Mouse (Mus musculus) neural tube, embryonic 11.5 days (tissue): ENCODE results near the gene Ip6k2. TPM values are rescaled to one million over a fixed set of nuclear protein-coding genes. Genes with fewer than 3 reads are reported as not detected.

Source experiments
- ATAC-seq: fragments of 200-750 bp; cut with Nextera tagmentation; 2 replicates; pipeline ENCODE4 v1.8.0; 2017; ENCODE audit warnings: moderate number of reproducible peaks, mild to moderate bottlenecking, moderate TSS enrichment, moderate library complexity; ENCODE audit not compliant: insufficient read depth, low FRiP score, low TSS enrichment
- DNase-seq: peaks from one replicate; pipeline ENCODE4 v3.0.0-alpha.2; 2015; ENCODE audit warnings: low spot score
- H3K27ac ChIP-seq: fragments of 300-500 bp; sonication (generic); 2 replicates; pipeline ENCODE4 v1.5.1; 2014; ENCODE audit warnings: low read depth, mild to moderate bottlenecking, low read length
- H3K27me3 ChIP-seq: fragments of 300-500 bp; sonication (generic); 2 replicates; pipeline ENCODE4 v1.6.1; 2014; ENCODE audit warnings: mild to moderate bottlenecking, low read length, mixed read lengths; ENCODE audit not compliant: control insufficient read depth, insufficient read depth
- H3K36me3 ChIP-seq: fragments of 300-500 bp; sonication (generic); 2 replicates; pipeline ENCODE4 v1.6.1; 2014; ENCODE audit warnings: mild to moderate bottlenecking, low read length, moderate library complexity, mixed read lengths; ENCODE audit not compliant: control insufficient read depth, insufficient read depth
- H3K4me1 ChIP-seq: fragments of 300-500 bp; sonication (generic); 2 replicates; pipeline ENCODE4 v1.6.1; 2014; ENCODE audit warnings: low read length, mixed read lengths; ENCODE audit not compliant: control insufficient read depth, insufficient read depth
- H3K4me2 ChIP-seq: fragments of 300-500 bp; sonication (generic); 2 replicates; pipeline ENCODE4 v1.6.1; 2014; ENCODE audit warnings: low read depth, mild to moderate bottlenecking, moderate library complexity
- H3K4me3 ChIP-seq: fragments of 300-500 bp; sonication (generic); 2 replicates; pipeline ENCODE4 v1.5.1; 2014; ENCODE audit warnings: low read depth, low read length
- H3K9ac ChIP-seq: fragments of 300-500 bp; sonication (generic); 2 replicates; pipeline ENCODE4 v1.6.1; 2014; ENCODE audit warnings: mild to moderate bottlenecking, low read length
- H3K9me3 ChIP-seq: fragments of 300-500 bp; sonication (generic); 2 replicates; pipeline ENCODE4 v1.6.1; 2016; ENCODE audit warnings: low read length; ENCODE audit not compliant: control insufficient read depth
- WGBS: fragments of 180-500 bp; shearing (Covaris S2); extraction: QIAGEN DNeasy Blood & Tissue Kit; methylation state at CpG from one replicate; pipeline ENCODE4 v1.1.7; 2014; 5-methylcytosine and 5-hydroxymethylcytosine counted together
- polyA plus RNA-seq: library from polyadenylated mRNA; unstranded; fragments of >200 nt; fragmentation: Nextera tagmentation; extraction: Ambion mirVana; gene quantifications from 2 replicates; pipeline ENCODE4 v1.2.1, GENCODE M21; 2014

Ip6k2 gene
- polyA plus RNA-seq, 1 experiment from 2014 or later: 129 TPM

DNA sequence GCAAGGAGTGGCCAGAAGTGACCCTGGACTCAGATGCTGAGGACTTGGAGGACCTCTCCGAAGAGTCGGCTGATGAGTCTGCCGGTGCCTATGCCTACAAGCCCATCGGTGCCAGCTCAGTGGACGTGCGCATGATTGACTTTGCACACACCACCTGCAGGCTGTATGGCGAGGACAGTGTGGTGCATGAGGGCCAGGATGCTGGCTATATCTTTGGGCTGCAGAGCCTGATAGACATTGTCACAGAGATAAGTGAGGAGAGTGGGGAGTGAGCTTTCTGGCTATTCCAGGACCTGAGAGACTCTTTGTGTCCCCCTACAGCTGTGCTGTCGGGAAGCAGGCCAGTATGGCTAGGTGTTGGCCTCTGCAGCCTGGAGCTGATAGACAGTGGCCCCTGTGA is 22.2 kb downstream of the Ip6k2 start:
- H3K36me3 ChIP-seq: peaks cover 23% of the 10 kb centered on the region
- WGBS: 90% methylated on average over 8 of the region's 8 CpGs
- peaks cover 4% of the 10 kb centered on the region for H3K4me1 ChIP-seq
- H3K4me2 ChIP-seq: no peak overlapping the region
- no peak overlapping the region for H3K27ac ChIP-seq
- DNase-seq: no peak
- H3K4me3 ChIP-seq: no peak overlapping the region
- H3K9ac ChIP-seq: no peak overlapping the region
- no peaks in the 10 kb centered on the region for H3K9me3 ChIP-seq
- ATAC-seq: no peak
- H3K27me3 ChIP-seq: no peaks in the 10 kb centered on the region

DNA sequence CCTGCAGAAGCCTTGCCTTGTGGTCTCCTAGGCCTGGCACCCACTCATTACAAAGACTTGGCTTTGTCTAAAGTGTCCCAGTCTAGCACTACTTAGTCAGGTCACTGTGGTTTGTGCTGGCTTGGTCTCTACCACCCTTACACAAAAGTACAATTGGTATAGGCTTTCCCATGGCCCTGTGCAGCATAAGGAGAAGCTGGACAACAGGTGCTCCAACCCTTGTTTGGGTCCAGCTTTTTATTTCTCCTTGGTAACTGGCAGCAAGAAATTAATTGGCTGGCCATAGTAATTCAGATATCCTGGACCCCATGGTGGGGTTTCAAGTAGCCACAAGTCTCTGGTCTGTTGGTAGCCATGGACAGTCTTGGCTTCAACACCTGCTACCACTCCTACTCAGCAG is 22.8 kb downstream of the Ip6k2 start:
- DNase-seq (no peak), ATAC-seq (no peak)
- Histone ChIP-seq H3K4me3 (no peak overlapping the region), H3K27me3 (no peaks in the 10 kb centered on the region), H3K36me3 (peaks cover 23% of the 10 kb centered on the region), H3K4me1 (peaks cover 4% of the 10 kb centered on the region), H3K9ac (no peak overlapping the region), H3K9me3 (no peaks in the 10 kb centered on the region), H3K4me2 (no peak overlapping the region), H3K27ac (no peak overlapping the region)

DNA sequence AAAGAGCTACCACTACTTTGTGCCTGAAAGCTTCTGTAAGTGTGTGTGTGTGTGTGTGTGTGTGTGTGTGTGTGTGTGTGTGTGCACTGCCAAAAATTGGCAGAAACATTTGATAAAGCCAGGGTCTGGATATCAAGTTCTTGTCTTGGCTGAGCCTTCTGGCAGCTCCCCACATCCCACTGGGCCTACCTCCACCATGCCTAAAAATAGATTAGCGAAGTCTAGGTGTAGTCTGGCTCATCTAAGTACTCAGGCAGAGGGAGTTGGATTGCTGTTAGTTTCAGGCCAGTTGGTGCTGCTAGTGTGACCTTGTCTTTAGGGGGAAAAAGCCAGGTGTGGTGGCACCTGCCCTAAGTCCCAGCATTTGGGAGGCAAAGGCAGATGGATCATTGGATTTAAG is 23.2 kb downstream of the Ip6k2 start:
- ATAC-seq (no peak), DNase-seq (no peak)
- no peak overlapping the region for H3K4me3 ChIP-seq
- H3K4me2 ChIP-seq: no peak overlapping the region
- H3K4me1 ChIP-seq: peaks cover 4% of the 10 kb centered on the region
- no peak overlapping the region for H3K27ac ChIP-seq
- H3K9ac ChIP-seq: no peak overlapping the region
- 97% methylated on average over 1 of the region's 1 CpGs for WGBS
- no peaks in the 10 kb centered on the region for H3K9me3 ChIP-seq
- H3K36me3 ChIP-seq: peaks cover 23% of the 10 kb centered on the region
- H3K27me3 ChIP-seq: no peaks in the 10 kb centered on the region

DNA sequence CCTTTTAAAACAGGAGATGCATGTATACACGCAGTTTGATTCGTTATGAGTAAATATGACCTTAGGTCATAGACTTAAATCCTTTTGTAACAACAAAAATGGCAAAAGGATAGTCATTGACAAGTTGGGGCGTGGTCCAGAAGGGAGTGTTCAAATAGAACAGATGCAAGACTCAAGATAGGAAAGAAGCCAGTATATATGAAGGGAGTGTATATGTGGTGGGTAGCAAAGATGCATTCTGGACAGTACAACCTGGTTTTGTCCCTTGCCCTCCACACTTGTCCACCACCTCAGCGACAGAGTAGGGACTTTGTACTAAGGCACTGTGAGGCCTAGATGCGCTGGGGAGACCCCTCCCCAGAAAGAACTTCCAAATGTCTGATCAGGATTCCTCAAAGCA is 24.1 kb downstream of the Ip6k2 start:
- H3K4me1 ChIP-seq: peaks cover 4% of the 10 kb centered on the region
- H3K27me3 ChIP-seq: no peaks in the 10 kb centered on the region
- DNase-seq: no peak
- H3K27ac ChIP-seq: no peak overlapping the region
- peak overlapping the region; percentile 65; the same call in 1 of the 2 replicates for H3K4me3 ChIP-seq
- H3K4me2 ChIP-seq: no peak overlapping the region
- no peak overlapping the region for H3K9ac ChIP-seq
- peak; percentile 25; the same call in 1 of the 2 replicates for ATAC-seq
- peaks cover 23% of the 10 kb centered on the region for H3K36me3 ChIP-seq
- WGBS: 78% methylated on average over 5 of the region's 5 CpGs
- no peaks in the 10 kb centered on the region for H3K9me3 ChIP-seq

DNA sequence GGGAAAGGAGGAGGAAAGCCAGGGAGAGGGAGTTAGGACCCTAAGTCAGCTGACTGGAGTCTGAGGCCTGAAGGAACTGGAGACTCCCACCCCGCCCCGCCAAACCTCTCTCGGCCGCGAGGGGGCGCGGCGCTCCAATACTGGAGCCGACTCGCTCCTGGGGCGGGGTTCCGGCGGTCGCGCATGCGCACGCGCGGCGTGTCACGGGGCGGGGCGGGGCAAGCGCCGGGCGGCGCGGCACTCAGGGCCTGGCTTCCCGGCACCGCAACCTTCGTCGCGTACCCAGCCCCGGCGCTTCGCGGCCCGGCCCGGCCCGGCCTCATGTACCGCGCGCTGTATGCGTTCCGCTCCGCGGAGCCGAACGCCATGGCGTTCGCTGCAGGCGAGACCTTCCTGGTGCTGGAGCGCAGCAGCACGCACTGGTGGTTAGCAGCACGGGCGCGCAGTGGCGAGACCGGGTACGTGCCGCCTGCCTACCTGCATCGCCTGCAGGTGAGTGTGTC is 24.6 kb downstream of the Ip6k2 start, which contains the start of gene Nckipsd:
Nckipsd (plus strand) TSS at position 206 of the 503 bp plus-strand sequence.
- Histone ChIP-seq H3K27ac (no peak within 1 kb of the TSS), H3K9me3 (no peaks in the 10 kb centered on the region), H3K27me3 (no peaks in the 10 kb centered on the region), H3K4me2 (peak within 1 kb of the TSS; percentile 94), H3K4me1 (peaks cover 4% of the 10 kb centered on the region), H3K4me3 (peak within 1 kb of the TSS; percentile 65), H3K9ac (peak within 1 kb of the TSS; percentile 81), H3K36me3 (peaks cover 23% of the 10 kb centered on the region)
- DNase-seq (peak; percentile 98), ATAC-seq (peak; percentile 82)
- under 1% methylated on average over 60 of the region's 62 CpGs for WGBS

DNA sequence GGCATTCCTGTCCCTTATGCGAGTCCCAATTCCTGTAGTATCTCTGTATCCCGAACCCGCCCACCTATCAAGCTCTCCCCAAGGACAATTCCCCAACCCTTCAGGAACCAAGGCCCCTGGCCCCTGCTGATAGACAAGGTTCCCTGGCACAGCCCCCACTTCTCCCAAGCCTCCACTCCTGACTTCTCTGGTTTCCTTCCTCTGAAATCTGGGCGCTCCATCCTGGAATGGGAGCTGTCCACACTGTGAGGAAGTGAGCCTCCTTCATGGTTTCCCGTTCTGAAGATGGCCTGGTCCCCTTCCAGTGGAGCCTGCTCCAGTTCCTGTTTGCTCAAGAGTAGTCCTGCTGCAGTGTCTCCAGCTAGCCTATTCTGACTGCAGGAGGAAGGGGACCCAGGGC is 25.6 kb downstream of the Ip6k2 start:
- peaks cover 18% of the 10 kb centered on the region for H3K36me3 ChIP-seq
- DNase-seq: no peak
- no peak for ATAC-seq
- peak overlapping the region; percentile 94 for H3K4me2 ChIP-seq
- H3K4me3 ChIP-seq: peak overlapping the region; percentile 65; the same call in 1 of the 2 replicates
- no peaks in the 10 kb centered on the region for H3K27me3 ChIP-seq
- H3K9ac ChIP-seq: peak overlapping the region; percentile 81
- no peaks in the 10 kb centered on the region for H3K9me3 ChIP-seq
- peaks cover 4% of the 10 kb centered on the region for H3K4me1 ChIP-seq
- H3K27ac ChIP-seq: no peak overlapping the region
- WGBS: 68% methylated on average over 5 of the region's 5 CpGs

DNA sequence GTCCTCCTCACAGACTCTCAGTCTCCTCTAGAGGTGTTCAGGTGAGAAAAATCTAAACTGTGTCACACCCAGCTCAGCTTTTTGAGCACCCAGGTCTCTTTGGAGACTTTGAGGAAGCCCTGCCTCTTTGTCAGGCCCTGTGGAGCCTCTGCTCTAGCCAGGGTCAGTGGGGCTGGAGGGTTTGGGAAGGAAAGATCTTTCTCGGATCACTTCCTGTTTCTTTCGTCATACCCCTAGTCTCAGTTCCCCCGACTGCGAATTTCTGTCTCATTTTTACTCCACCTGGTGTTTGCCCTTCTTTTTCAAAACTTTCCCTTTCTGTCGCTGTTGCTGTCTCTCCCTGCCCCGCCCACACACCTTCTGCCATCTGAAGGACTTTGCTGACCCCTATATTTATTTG is 26.1 kb downstream of the Ip6k2 start:
- H3K9ac ChIP-seq: no peak overlapping the region

DNA sequence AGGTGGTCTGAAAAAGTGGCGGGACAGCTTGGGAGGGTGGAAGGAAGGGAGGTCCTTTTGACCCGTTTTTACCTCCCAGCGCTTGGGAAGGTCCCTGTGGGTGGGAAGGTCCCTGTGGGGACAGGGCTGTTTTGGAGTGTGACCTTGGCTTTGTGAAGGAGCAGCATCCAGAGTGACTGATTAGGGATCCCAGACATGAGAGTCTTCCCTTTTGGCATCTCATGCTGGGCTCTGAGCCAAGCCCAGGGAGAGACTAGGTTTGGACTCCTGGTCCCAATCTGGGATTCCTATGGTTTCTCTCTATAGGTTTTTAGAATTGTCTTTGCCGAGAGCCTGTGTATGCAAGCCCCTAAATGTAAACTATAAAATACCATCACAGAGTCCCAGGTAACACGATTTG is 26.9 kb downstream of the Ip6k2 start:
- no peak overlapping the region for H3K4me3 ChIP-seq
- no peak overlapping the region for H3K4me2 ChIP-seq
- no peak overlapping the region for H3K27ac ChIP-seq
- H3K9me3 ChIP-seq: no peaks in the 10 kb centered on the region
- no peaks in the 10 kb centered on the region for H3K27me3 ChIP-seq
- no peak overlapping the region for H3K9ac ChIP-seq
- H3K36me3 ChIP-seq: peaks cover 14% of the 10 kb centered on the region
- H3K4me1 ChIP-seq: peaks cover 4% of the 10 kb centered on the region
- WGBS: 84% methylated on average over 5 of the region's 5 CpGs
- no peak for ATAC-seq
- no peak for DNase-seq

More for the DNA sequence above, 26.1 kb downstream of the Ip6k2 start:
- Histone ChIP-seq H3K4me1 (peaks cover 4% of the 10 kb centered on the region), H3K27me3 (no peaks in the 10 kb centered on the region), H3K4me3 (no peak overlapping the region), H3K27ac (no peak overlapping the region), H3K4me2 (no peak overlapping the region), H3K9me3 (no peaks in the 10 kb centered on the region), H3K36me3 (peaks cover 16% of the 10 kb centered on the region)
- 87% methylated on average over 6 of the region's 6 CpGs for WGBS
- ATAC-seq (no peak), DNase-seq (no peak)

DNA sequence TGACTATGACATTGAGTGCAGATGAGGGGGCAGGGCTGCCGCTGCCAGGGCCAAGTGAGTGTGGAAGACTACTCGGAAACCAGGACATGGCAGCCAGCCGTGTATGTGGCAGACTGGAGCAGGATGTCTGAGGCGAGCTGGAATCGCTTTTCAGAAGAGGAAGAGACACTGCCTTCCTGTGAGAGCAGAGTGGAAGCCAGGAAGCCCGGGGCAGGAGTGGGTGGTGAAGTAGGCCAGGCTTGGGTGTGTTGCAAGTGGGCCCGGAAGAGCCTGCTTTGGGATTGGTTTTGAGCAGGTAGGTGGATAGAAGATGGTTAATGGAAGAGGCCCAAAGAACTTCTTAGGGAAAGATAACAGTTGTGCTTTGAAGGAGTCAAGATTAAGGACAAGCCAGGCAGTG is 32.0 kb downstream of the Ip6k2 start:
- peaks cover 4% of the 10 kb centered on the region for H3K36me3 ChIP-seq
- H3K27me3 ChIP-seq: no peaks in the 10 kb centered on the region
- H3K9ac ChIP-seq: no peak overlapping the region
- DNase-seq (no peak), ATAC-seq (no peak)
- H3K27ac ChIP-seq: no peak overlapping the region
- 90% methylated on average over 7 of the region's 7 CpGs for WGBS
- H3K4me2 ChIP-seq: no peak overlapping the region
- H3K4me3 ChIP-seq: no peak overlapping the region
- H3K4me1 ChIP-seq: no peaks in the 10 kb centered on the region
- H3K9me3 ChIP-seq: no peaks in the 10 kb centered on the region
